Mouse (Mus musculus) CH12.LX (cell line): ENCODE measurements around the gene Zfyve1.

Experiments
- CHD2 ChIP-seq: IDR thresholded peaks from 2 replicates; pipeline ENCODE4 v1.6.1; 2011; ENCODE audit warnings: low read length, improper control_type of control experiment
- CTCF ChIP-seq, 2 experiments: IDR thresholded peaks in 1 of 2; conservative IDR thresholded peaks in 1 of 2; 2 replicates each; pipeline ENCODE4 v1.5.1; 2011 to 2012; ENCODE audit warnings: low read depth in 2 of 2, low read length in 2 of 2, improper control_type of control experiment in 1 of 2, inconsistent platforms in 1 of 2, mild to moderate bottlenecking in 1 of 2, moderate library complexity in 1 of 2
- HCFC1 ChIP-seq: IDR thresholded peaks from 2 replicates; pipeline ENCODE4 v1.6.1; 2012; ENCODE audit warnings: low read depth, mild to moderate bottlenecking, inconsistent platforms, low read length, improper control_type of control experiment
- IRF4 ChIP-seq: IDR thresholded peaks from 2 replicates; pipeline ENCODE4 v1.6.1; 2014; ENCODE audit warnings: low read depth, mild to moderate bottlenecking, inconsistent platforms, low read length, improper control_type of control experiment
- MAFK ChIP-seq: IDR thresholded peaks from 2 replicates; pipeline ENCODE4 v1.6.1; 2011; ENCODE audit warnings: low read length, improper control_type of control experiment; ENCODE audit not compliant: insufficient replicate concordance
- MAX ChIP-seq: IDR thresholded peaks from 2 replicates; pipeline ENCODE4 v1.6.1; 2011; ENCODE audit warnings: low read length, improper control_type of control experiment
- MEF2A ChIP-seq: IDR thresholded peaks from 2 replicates; pipeline ENCODE4 v1.6.1; 2014; ENCODE audit warnings: low read depth, mild to moderate bottlenecking, inconsistent platforms, low read length, improper control_type of control experiment, borderline replicate concordance
- NELFE ChIP-seq: IDR thresholded peaks from 2 replicates; pipeline ENCODE4 v1.6.1; 2011; ENCODE audit warnings: low read depth, low read length, improper control_type of control experiment
- POLR2A ChIP-seq: IDR thresholded peaks from 2 replicates; pipeline ENCODE4 v1.6.1; 2011; ENCODE audit warnings: low read depth, mild to moderate bottlenecking, improper control_type of control experiment, low read length
- SIN3A ChIP-seq: IDR thresholded peaks from 2 replicates; pipeline ENCODE4 v1.6.1; 2012; ENCODE audit warnings: low read length, improper control_type of control experiment, inconsistent platforms
- USF1 ChIP-seq: IDR thresholded peaks from 2 replicates; pipeline ENCODE4 v1.6.1; 2014; ENCODE audit warnings: low read depth, mild to moderate bottlenecking, inconsistent platforms, low read length, improper control_type of control experiment
- ZMIZ1 ChIP-seq: IDR thresholded peaks from 2 replicates; pipeline ENCODE4 v1.6.1; 2012; ENCODE audit warnings: low read depth, mild to moderate bottlenecking, inconsistent platforms, low read length, improper control_type of control experiment
- ZNF384 ChIP-seq: IDR thresholded peaks from 2 replicates; pipeline ENCODE4 v1.6.1; 2012; ENCODE audit warnings: low read depth, low read length, improper control_type of control experiment, inconsistent platforms

- TF ChIP-seq POLR2A = no peak
- no peak for TF ChIP-seq NELFE
- no peak for TF ChIP-seq MAX
- TF ChIP-seq CTCF (conservative IDR thresholded peaks at IDR 0.05 in 1 of 2, IDR thresholded peaks at IDR 0.05 in 1 of 2; ENCODE audit: low read depth in 2 of 2, low read length in 2 of 2) = no peak
- no peak for TF ChIP-seq IRF4
- no peak for TF ChIP-seq ZNF384
- no peak for TF ChIP-seq ZMIZ1
- no peak for TF ChIP-seq MEF2A
- no peak for TF ChIP-seq HCFC1
- no peak for TF ChIP-seq CHD2
- no peak for TF ChIP-seq MAFK
- no peak for TF ChIP-seq USF1
- no peak for TF ChIP-seq SIN3A
Observed at GRCm38 (mm10) chr12:83514216-83514615, 82.8 kb downstream of the Zfyve1 start.
